Mouse (Mus musculus): ENCODE measurements around the gene Gimap9.

- TF ChIP-seq CTCF (IDR thresholded peaks at IDR 0.05; ENCODE audit: insufficient read depth, low read depth, low read length), result no peak
- no peak for TF ChIP-seq POLR2A (IDR thresholded peaks at IDR 0.05; ENCODE audit: insufficient read depth, low read depth, low read length)
Observed at GRCm38 (mm10) chr6:48642764-48643292, 33.1 kb upstream of the Gimap9 start.
